Mouse (Mus musculus) embryonic facial prominence, embryonic 14.5 days (tissue): ENCODE measurements at regions not wholly inside any gene's neighbourhood (a gene's known extent, or its start where the extent isn't known, plus 50 kb on each side); places are given as distances from the start of the nearest gene placed in this dataset.

ENCODE experiments used
- ATAC-seq: fragments of 200-750 bp; cut with Nextera tagmentation; 2 replicates; pipeline ENCODE4 v1.8.0; 2017; ENCODE audit warnings: low read depth, moderate number of reproducible peaks, moderate TSS enrichment
- DNase-seq: peaks from one replicate; pipeline ENCODE4 v3.0.0-alpha.2; 2015; ENCODE audit warnings: low spot score
- H3K27ac ChIP-seq: fragments of 300-500 bp; sonication (generic); replicated peaks from 2 replicates; pipeline ENCODE4 v1.5.1; 2014; ENCODE audit warnings: low read depth, mild to moderate bottlenecking, low read length, moderate library complexity
- H3K27me3 ChIP-seq: fragments of 300-500 bp; sonication (generic); replicated peaks from 2 replicates; pipeline ENCODE4 v1.6.1; 2014; ENCODE audit warnings: low read length; ENCODE audit not compliant: control insufficient read depth, insufficient read depth
- H3K36me3 ChIP-seq: fragments of 300-500 bp; sonication (generic); 2 replicates; pipeline ENCODE4 v1.6.1; 2014; ENCODE audit warnings: low read length, mixed read lengths; ENCODE audit not compliant: control insufficient read depth, insufficient read depth
- H3K4me1 ChIP-seq: fragments of 300-500 bp; sonication (generic); 2 replicates; pipeline ENCODE4 v1.6.1; 2014; ENCODE audit warnings: antibody characterized with exemption, low read length; ENCODE audit not compliant: control insufficient read depth, insufficient read depth
- H3K4me2 ChIP-seq: fragments of 300-500 bp; sonication (generic); 2 replicates; pipeline ENCODE4 v1.6.1; 2014; ENCODE audit warnings: low read depth, mild to moderate bottlenecking, low read length, moderate library complexity, mixed read lengths
- H3K4me3 ChIP-seq: fragments of 300-500 bp; sonication (generic); 2 replicates; pipeline ENCODE4 v1.5.1; 2014; ENCODE audit warnings: low read depth, mild to moderate bottlenecking, low read length
- H3K9ac ChIP-seq: fragments of 300-500 bp; sonication (generic); 2 replicates; pipeline ENCODE4 v1.6.1; 2014; ENCODE audit warnings: low read depth, mild to moderate bottlenecking, low read length, moderate library complexity, mixed read lengths
- H3K9me3 ChIP-seq: fragments of 300-500 bp; sonication (generic); 2 replicates; pipeline ENCODE4 v1.6.1; 2016; ENCODE audit warnings: low read length; ENCODE audit not compliant: control insufficient read depth
- WGBS: fragments of 180-500 bp; shearing (Covaris S2); extraction: QIAGEN DNeasy Blood & Tissue Kit; methylation state at CpG from one replicate; pipeline ENCODE4 v1.1.7; 2014; 5-methylcytosine and 5-hydroxymethylcytosine counted together

GRCm38 (mm10) chr14:33807196-33807595, 116.2 kb upstream of the Gdf10 start:
- no peak for DNase-seq
- no peak overlapping the region for H3K4me2 ChIP-seq
- peaks cover 32% of the 10 kb centered on the region for H3K4me1 ChIP-seq
- H3K4me3 ChIP-seq: no peak overlapping the region
- WGBS: 67% methylated on average over 7 of the region's 7 CpGs
- no peak for ATAC-seq
- H3K27me3 ChIP-seq: no peaks in the 10 kb centered on the region
- H3K36me3 ChIP-seq: no peaks in the 10 kb centered on the region
- no peaks in the 10 kb centered on the region; the same call in 1 of the 2 replicates for H3K9me3 ChIP-seq
- no peak overlapping the region for H3K9ac ChIP-seq
- no peak overlapping the region for H3K27ac ChIP-seq

- peak overlapping the region; percentile 52; the same call in 1 of the 2 replicates for H3K27ac ChIP-seq
- 22% methylated on average over 11 of the region's 11 CpGs for WGBS
- DNase-seq: peak; percentile 87
These were observed 114.7 kb upstream of the Gdf10 start for GRCm38 (mm10) chr14:33808593-33809265.

GRCm38 (mm10) chr14:33810584-33810983, 112.8 kb upstream of the Gdf10 start:
- Histone ChIP-seq H3K9ac (no peak overlapping the region), H3K36me3 (no peaks in the 10 kb centered on the region), H3K9me3 (no peaks in the 10 kb centered on the region), H3K27me3 (no peaks in the 10 kb centered on the region), H3K4me1 (peaks cover 29% of the 10 kb centered on the region), H3K4me3 (no peak overlapping the region), H3K27ac (no peak overlapping the region), H3K4me2 (no peak overlapping the region)
- DNase-seq (no peak), ATAC-seq (no peak)
- 84% methylated on average over 4 of the region's 4 CpGs for WGBS

More at GRCm38 (mm10) chr14:33808593-33809265, 114.7 kb upstream of the Gdf10 start:
- Histone ChIP-seq H3K9ac (no peak overlapping the region), H3K4me2 (no peak overlapping the region), H3K27me3 (no peaks in the 10 kb centered on the region), H3K9me3 (no peaks in the 10 kb centered on the region), H3K4me1 (peaks cover 35% of the 10 kb centered on the region), H3K4me3 (no peak overlapping the region), H3K36me3 (no peaks in the 10 kb centered on the region)
- peak; percentile 66; the same call in 1 of the 2 replicates for ATAC-seq

- no peaks in the 10 kb centered on the region for H3K27me3 ChIP-seq
- no peak for ATAC-seq
- H3K4me2 ChIP-seq: no peak overlapping the region
- WGBS: 59% methylated on average over 3 of the region's 3 CpGs
- no peak overlapping the region for H3K4me3 ChIP-seq
- H3K27ac ChIP-seq: no peak overlapping the region
- H3K4me1 ChIP-seq: peaks cover 29% of the 10 kb centered on the region
- DNase-seq: no peak
- no peaks in the 10 kb centered on the region for H3K9me3 ChIP-seq
- H3K9ac ChIP-seq: no peak overlapping the region
- H3K36me3 ChIP-seq: no peaks in the 10 kb centered on the region
These were observed 112.1 kb upstream of the Gdf10 start for GRCm38 (mm10) chr14:33811241-33811640.

- H3K4me3 ChIP-seq: no peak overlapping the region
- no peaks in the 10 kb centered on the region for H3K27me3 ChIP-seq
- no peaks in the 10 kb centered on the region for H3K9me3 ChIP-seq
- DNase-seq (no peak), ATAC-seq (no peak)
- H3K27ac ChIP-seq: no peak overlapping the region
- H3K9ac ChIP-seq: no peak overlapping the region
- H3K4me1 ChIP-seq: peaks cover 26% of the 10 kb centered on the region
- WGBS: 71% methylated on average over 8 of the region's 8 CpGs
- H3K36me3 ChIP-seq: no peaks in the 10 kb centered on the region
- no peak overlapping the region for H3K4me2 ChIP-seq
These were observed 111.1 kb upstream of the Gdf10 start for GRCm38 (mm10) chr14:33812266-33812665.

- Histone ChIP-seq H3K4me2 (no peak overlapping the region), H3K27ac (no peak overlapping the region), H3K36me3 (no peaks in the 10 kb centered on the region), H3K4me1 (peaks cover 21% of the 10 kb centered on the region), H3K9me3 (no peaks in the 10 kb centered on the region), H3K9ac (no peak overlapping the region), H3K27me3 (no peaks in the 10 kb centered on the region), H3K4me3 (no peak overlapping the region)
- ATAC-seq: no peak
- WGBS: 69% methylated on average over 4 of the region's 4 CpGs
- no peak for DNase-seq
These were observed 110.6 kb upstream of the Gdf10 start for GRCm38 (mm10) chr14:33812772-33813171.

GRCm38 (mm10) chr14:33813274-33813673, 110.1 kb upstream of the Gdf10 start:
- no peak for DNase-seq
- ATAC-seq: no peak
- no peak overlapping the region for H3K4me2 ChIP-seq
- H3K9me3 ChIP-seq: no peaks in the 10 kb centered on the region
- H3K36me3 ChIP-seq: no peaks in the 10 kb centered on the region
- no peaks in the 10 kb centered on the region for H3K27me3 ChIP-seq
- WGBS: 74% methylated on average over 3 of the region's 3 CpGs
- H3K4me1 ChIP-seq: peaks cover 16% of the 10 kb centered on the region
- H3K4me3 ChIP-seq: no peak overlapping the region
- no peak overlapping the region for H3K27ac ChIP-seq
- no peak overlapping the region for H3K9ac ChIP-seq

- 58% methylated on average over 1 of the region's 1 CpGs for WGBS
- ATAC-seq (no peak), DNase-seq (no peak)
- no peak overlapping the region for H3K9ac ChIP-seq
- peaks cover 7% of the 10 kb centered on the region for H3K4me1 ChIP-seq
- H3K27me3 ChIP-seq: no peaks in the 10 kb centered on the region
- no peak overlapping the region for H3K4me2 ChIP-seq
- H3K4me3 ChIP-seq: no peak overlapping the region
- no peak overlapping the region for H3K27ac ChIP-seq
- no peaks in the 10 kb centered on the region for H3K9me3 ChIP-seq
- H3K36me3 ChIP-seq: no peaks in the 10 kb centered on the region
These were observed 109.3 kb upstream of the Gdf10 start for GRCm38 (mm10) chr14:33814107-33814506.

GRCm38 (mm10) chr14:33814599-33814998, 108.8 kb upstream of the Gdf10 start:
- no peak overlapping the region for H3K4me3 ChIP-seq
- no peaks in the 10 kb centered on the region for H3K27me3 ChIP-seq
- no peaks in the 10 kb centered on the region for H3K9me3 ChIP-seq
- no peak overlapping the region for H3K27ac ChIP-seq
- no peak overlapping the region for H3K9ac ChIP-seq
- ATAC-seq: no peak
- H3K4me2 ChIP-seq: no peak overlapping the region
- H3K36me3 ChIP-seq: no peaks in the 10 kb centered on the region
- WGBS: 75% methylated on average over 2 of the region's 2 CpGs
- no peak for DNase-seq
- peaks cover 5% of the 10 kb centered on the region; the same call in 1 of the 2 replicates for H3K4me1 ChIP-seq
